Mouse (Mus musculus): ENCODE measurements around the gene Ano4. TPM values are rescaled to one million over a fixed set of nuclear protein-coding genes. Genes with fewer than 3 reads are reported as not detected.

The Ano4 gene
- total and polyA plus RNA-seq, 2 experiments: 0.09 TPM; not detected in 1

GRCm38 (mm10) chr10:88970951-88971725 is 373.4 kb downstream of the Ano4 start:
- no peak for DNase-seq (ENCODE audit: extremely low read depth, low read depth, low spot score)
- WGBS: 78% methylated on average over 7 of the region's 7 CpGs
- no peaks in the 10 kb centered on the region for H3K79me2 ChIP-seq (ENCODE audit: control insufficient read depth, insufficient read depth, low read length)
- H3K36me3 ChIP-seq (ENCODE audit: control insufficient read depth, insufficient read depth, low read length): no peaks in the 10 kb centered on the region
- TF ChIP-seq POLR2A (IDR thresholded peaks at IDR 0.05; ENCODE audit: extremely low read depth, insufficient read depth, low read length): no peak
- TF ChIP-seq CTCF (IDR thresholded peaks at IDR 0.05; ENCODE audit: low read depth, low read length): no peak
- H3K4me3 ChIP-seq (ENCODE audit: insufficient read depth, low read depth, low read length): no peak overlapping the region
- H3K27me3 ChIP-seq (ENCODE audit: control insufficient read depth, insufficient read depth, low read length): no peaks in the 10 kb centered on the region
- no peak overlapping the region for H3K9ac ChIP-seq (ENCODE audit: low read depth, low read length)
- no peak overlapping the region for H3K27ac ChIP-seq (replicated peaks; ENCODE audit: insufficient read depth, low read depth, low read length)
- no peaks in the 10 kb centered on the region for H3K4me1 ChIP-seq (ENCODE audit: control insufficient read depth, insufficient read depth, low read length)

- whole genome bisulfite sequencing: 94% methylated on average over 5 of the region's 5 CpGs
- DNase-seq (ENCODE audit: extremely low read depth, low read depth, low spot score): no peak
Measured at GRCm38 (mm10) chr10:88968586-88968985, 376.0 kb downstream of the Ano4 start.

GRCm38 (mm10) chr10:88960791-88961190 is 383.8 kb downstream of the Ano4 start:
- Histone ChIP-seq H3K27ac (replicated peaks; ENCODE audit: insufficient read depth, low read depth, low read length) (no peak overlapping the region), H3K4me3 (ENCODE audit: insufficient read depth, low read depth, low read length) (no peak overlapping the region), H3K79me2 (ENCODE audit: control insufficient read depth, insufficient read depth, low read length) (no peaks in the 10 kb centered on the region), H3K36me3 (ENCODE audit: control insufficient read depth, insufficient read depth, low read length) (no peaks in the 10 kb centered on the region), H3K4me1 (ENCODE audit: control insufficient read depth, insufficient read depth, low read length) (no peaks in the 10 kb centered on the region), H3K9ac (ENCODE audit: low read depth, low read length) (no peak overlapping the region), H3K27me3 (ENCODE audit: control insufficient read depth, insufficient read depth, low read length) (no peaks in the 10 kb centered on the region)
- DNase-seq (ENCODE audit: extremely low read depth, low read depth, low spot score): no peak
- TF ChIP-seq CTCF (IDR thresholded peaks at IDR 0.05; ENCODE audit: low read depth, low read length) (no peak), POLR2A (IDR thresholded peaks at IDR 0.05; ENCODE audit: extremely low read depth, insufficient read depth, low read length) (no peak)
- 65% methylated on average over 5 of the region's 5 CpGs for WGBS

More at GRCm38 (mm10) chr10:88968586-88968985, 376.0 kb downstream of the Ano4 start:
- no peaks in the 10 kb centered on the region for H3K79me2 ChIP-seq (ENCODE audit: control insufficient read depth, insufficient read depth, low read length)
- no peaks in the 10 kb centered on the region for H3K27me3 ChIP-seq (ENCODE audit: control insufficient read depth, insufficient read depth, low read length)
- no peaks in the 10 kb centered on the region for H3K36me3 ChIP-seq (ENCODE audit: control insufficient read depth, insufficient read depth, low read length)
- H3K4me3 ChIP-seq (ENCODE audit: insufficient read depth, low read depth, low read length): no peak overlapping the region
- no peak for TF ChIP-seq CTCF (IDR thresholded peaks at IDR 0.05; ENCODE audit: low read depth, low read length)
- TF ChIP-seq POLR2A (IDR thresholded peaks at IDR 0.05; ENCODE audit: extremely low read depth, insufficient read depth, low read length): no peak
- no peaks in the 10 kb centered on the region for H3K4me1 ChIP-seq (ENCODE audit: control insufficient read depth, insufficient read depth, low read length)
- H3K9ac ChIP-seq (ENCODE audit: low read depth, low read length): no peak overlapping the region
- H3K27ac ChIP-seq (replicated peaks; ENCODE audit: insufficient read depth, low read depth, low read length): no peak overlapping the region

GRCm38 (mm10) chr10:88950297-88950653 is 394.3 kb downstream of the Ano4 start:
- no peaks in the 10 kb centered on the region for H3K4me1 ChIP-seq (ENCODE audit: control insufficient read depth, insufficient read depth, low read length)
- TF ChIP-seq POLR2A (IDR thresholded peaks at IDR 0.05; ENCODE audit: extremely low read depth, insufficient read depth, low read length) (no peak), CTCF (IDR thresholded peaks at IDR 0.05; ENCODE audit: low read depth, low read length) (no peak)
- H3K27ac ChIP-seq (replicated peaks; ENCODE audit: insufficient read depth, low read depth, low read length): no peak overlapping the region
- 71% methylated on average over 4 of the region's 4 CpGs for WGBS
- no peaks in the 10 kb centered on the region for H3K27me3 ChIP-seq (ENCODE audit: control insufficient read depth, insufficient read depth, low read length)
- H3K9ac ChIP-seq (ENCODE audit: low read depth, low read length): no peak overlapping the region
- DNase-seq (ENCODE audit: extremely low read depth, low read depth, low spot score): no peak
- H3K79me2 ChIP-seq (ENCODE audit: control insufficient read depth, insufficient read depth, low read length): no peaks in the 10 kb centered on the region
- H3K36me3 ChIP-seq (ENCODE audit: control insufficient read depth, insufficient read depth, low read length): no peaks in the 10 kb centered on the region
- H3K4me3 ChIP-seq (ENCODE audit: insufficient read depth, low read depth, low read length): no peak overlapping the region

GRCm38 (mm10) chr10:88949649-88950296 is 394.8 kb downstream of the Ano4 start:
- Histone ChIP-seq H3K4me3 (ENCODE audit: insufficient read depth, low read depth, low read length) (no peak overlapping the region), H3K79me2 (ENCODE audit: control insufficient read depth, insufficient read depth, low read length) (no peaks in the 10 kb centered on the region), H3K4me1 (ENCODE audit: control insufficient read depth, insufficient read depth, low read length) (no peaks in the 10 kb centered on the region), H3K36me3 (ENCODE audit: control insufficient read depth, insufficient read depth, low read length) (no peaks in the 10 kb centered on the region), H3K9ac (ENCODE audit: low read depth, low read length) (no peak overlapping the region), H3K27ac (replicated peaks; ENCODE audit: insufficient read depth, low read depth, low read length) (no peak overlapping the region), H3K27me3 (ENCODE audit: control insufficient read depth, insufficient read depth, low read length) (no peaks in the 10 kb centered on the region)
- no peak for TF ChIP-seq CTCF (IDR thresholded peaks at IDR 0.05; ENCODE audit: low read depth, low read length)
- TF ChIP-seq POLR2A (IDR thresholded peaks at IDR 0.05; ENCODE audit: extremely low read depth, insufficient read depth, low read length): no peak
- no peak for DNase-seq (ENCODE audit: extremely low read depth, low read depth, low spot score)
- 86% methylated on average over 12 of the region's 12 CpGs for WGBS

Other genes with a start within 250 kb of the Ano4 start
- 1.2 and 1.9 TPM in 2 replicates for gene Gas2l3, start 99.2 kb upstream of the Ano4 start, total RNA-seq (2014; rRNA removed)
- 0.29 and 0.38 TPM in 2 replicates for gene Gas2l3, start 99.2 kb upstream of the Ano4 start, polyA plus RNA-seq (2012; rRNA removed)
- gene Nr1h4, start 188.8 kb upstream of the Ano4 start, total RNA-seq (2014; rRNA removed): 131 and 168 TPM in 2 replicates
- 52.2 and 58.4 TPM in 2 replicates for gene Nr1h4, start 188.8 kb upstream of the Ano4 start, polyA plus RNA-seq (2012; rRNA removed)